Mouse (Mus musculus) layer of hippocampus, postnatal 14 days (tissue): ENCODE measurements around the gene P2ry6. TPM values are rescaled to one million over a fixed set of nuclear protein-coding genes. Genes with fewer than 3 reads are reported as not detected.

ENCODE experiments used
- DNase-seq, 2 experiments: peaks; one replicate each; pipeline ENCODE4 v3.0.0; 2021 to 2022; ENCODE audit warnings: low spot score in 2 of 2, mixed read lengths in 1 of 2
- total RNA-seq, 2 experiments: library from RNA; stranded (reverse); gene quantifications; 2 replicates each; pipeline ENCODE4 v1.2.3; 2021

Gene P2ry6
- total RNA-seq, 2 experiments from 2014 or later, result 3.0 to 6.0 TPM

GRCm38 (mm10) chr7:100919006-100919808 is 55.2 kb downstream of the P2ry6 start:
- no peak for DNase-seq

- no peak for DNase-seq
Measured at GRCm38 (mm10) chr7:100918176-100918575, 56.3 kb downstream of the P2ry6 start.

GRCm38 (mm10) chr7:100917751-100918150 is 56.7 kb downstream of the P2ry6 start:
- no peak for DNase-seq

GRCm38 (mm10) chr7:100916526-100916925 is 57.9 kb downstream of the P2ry6 start:
- no peak for DNase-seq

- DNase-seq, result no peak
Measured at GRCm38 (mm10) chr7:100915204-100915603, 59.2 kb downstream of the P2ry6 start.

GRCm38 (mm10) chr7:100911791-100912190 is 62.7 kb downstream of the P2ry6 start:
- no peak for DNase-seq

GRCm38 (mm10) chr7:100911246-100911770 is 63.1 kb downstream of the P2ry6 start:
- no peak for DNase-seq

- DNase-seq, result no peak
Measured at GRCm38 (mm10) chr7:100908567-100908966, 65.9 kb downstream of the P2ry6 start.

GRCm38 (mm10) chr7:100908061-100908460 is 66.4 kb downstream of the P2ry6 start:
- no peak for DNase-seq

- peak; percentile 83 to 88 for DNase-seq
Measured at GRCm38 (mm10) chr7:100907231-100907630, 67.2 kb downstream of the P2ry6 start.

GRCm38 (mm10) chr7:100906029-100906789 is 68.2 kb downstream of the P2ry6 start:
- no peak for DNase-seq

GRCm38 (mm10) chr7:100905037-100905436 is 69.4 kb downstream of the P2ry6 start:
- DNase-seq, result no peak

GRCm38 (mm10) chr7:100904612-100905011 is 69.8 kb downstream of the P2ry6 start:
- no peak for DNase-seq

- DNase-seq, result no peak
Measured at GRCm38 (mm10) chr7:100902451-100903137, 71.9 kb downstream of the P2ry6 start.

GRCm38 (mm10) chr7:100897828-100898227 is 76.6 kb downstream of the P2ry6 start:
- no peak for DNase-seq

- DNase-seq, result no peak
Measured at GRCm38 (mm10) chr7:100894833-100895226, 79.6 kb downstream of the P2ry6 start.

- peak; percentile 48 to 66 for DNase-seq
Measured at GRCm38 (mm10) chr7:100894057-100894832, 80.2 kb downstream of the P2ry6 start.

- peak in 1 of 2 experiments; percentile 45 for DNase-seq
Measured at GRCm38 (mm10) chr7:100893249-100894056, 81.0 kb downstream of the P2ry6 start.
